Mouse (Mus musculus) liver, adult 2 months (tissue): ENCODE measurements at regions not wholly inside any gene's neighbourhood (a gene's known extent, or its start where the extent isn't known, plus 50 kb on each side); places are given as distances from the start of the nearest gene placed in this dataset.

Experiments used
- CTCF ChIP-seq: fragments of 200-500 bp; IDR thresholded peaks from 2 replicates; pipeline ENCODE4 v1.5.1; 2011; ENCODE audit warnings: low read depth, low read length, control low read depth
- POLR2A ChIP-seq: fragments of 200-500 bp; IDR thresholded peaks from 2 replicates; pipeline ENCODE4 v1.6.1; 2011; ENCODE audit warnings: low read length, control low read depth; ENCODE audit not compliant: insufficient read depth; ENCODE audit errors: extremely low read depth

- no peak for TF ChIP-seq POLR2A
- TF ChIP-seq CTCF: peak; percentile 27; the same call in 1 of the 2 replicates
Observed at GRCm38 (mm10) chr4:8372069-8372468, 133.2 kb upstream of the Car8 start.
